Mouse (Mus musculus): ENCODE data around the gene Rab31.

GRCm38 (mm10) chr17:65639144-65639543 is 133.4 kb downstream of the Rab31 start:
- TF ChIP-seq CTCF (IDR thresholded peaks at IDR 0.05; ENCODE audit: control insufficient read depth, insufficient read depth, low read length) (no peak), POLR2A (IDR thresholded peaks at IDR 0.05; ENCODE audit: borderline replicate concordance, control insufficient read depth, low read depth, low read length) (no peak)

All from bone marrow, adult 2 months (tissue).